Mouse (Mus musculus) small intestine, adult 2 months (tissue): ENCODE measurements around the gene Hist1h4f. TPM values are rescaled to one million over a fixed set of nuclear protein-coding genes. Genes with fewer than 3 reads are reported as not detected.
A peak's percentile ranks its signal among the peaks of the same experiment; 100 is the strongest.

Experiments
- H3K27ac ChIP-seq: fragments of 200-500 bp; 2 replicates; pipeline ENCODE4 v1.5.1; 2012; ENCODE audit warnings: low read depth, low read length, control low read depth, inconsistent platforms; ENCODE audit not compliant: insufficient read depth
- H3K27me3 ChIP-seq: fragments of 200-500 bp; 2 replicates; pipeline ENCODE4 v1.6.1; 2012; ENCODE audit warnings: mild to moderate bottlenecking, moderate library complexity, low read length, inconsistent platforms; ENCODE audit not compliant: control insufficient read depth, insufficient read depth
- H3K36me3 ChIP-seq: fragments of 200-500 bp; 2 replicates; pipeline ENCODE4 v1.6.1; 2012; ENCODE audit warnings: mild to moderate bottlenecking, low read length, control low read depth, inconsistent platforms; ENCODE audit not compliant: control insufficient read depth, insufficient read depth
- H3K4me1 ChIP-seq: fragments of 200-500 bp; 2 replicates; pipeline ENCODE4 v1.6.1; 2012; ENCODE audit warnings: low read length, inconsistent platforms, mixed read lengths; ENCODE audit not compliant: control insufficient read depth, insufficient read depth, insufficient read length
- H3K4me3 ChIP-seq: fragments of 200-500 bp; 2 replicates; pipeline ENCODE4 v1.5.1; 2012; ENCODE audit warnings: low read depth, mild to moderate bottlenecking, control low read depth, inconsistent platforms, low read length, moderate library complexity
- CTCF ChIP-seq: fragments of 200-500 bp; IDR thresholded peaks from 2 replicates; pipeline ENCODE4 v1.5.1; 2012; ENCODE audit warnings: low read depth, mild to moderate bottlenecking, control low read depth, inconsistent platforms, low read length, moderate library complexity, mixed read lengths; ENCODE audit not compliant: insufficient replicate concordance, insufficient read length; ENCODE audit errors: extremely low read depth
- POLR2A ChIP-seq: fragments of 200-500 bp; IDR thresholded peaks from 2 replicates; pipeline ENCODE4 v1.6.1; 2012; ENCODE audit warnings: low read depth, mild to moderate bottlenecking, control low read depth, inconsistent platforms, low read length, moderate library complexity
- WGBS: fragments of 180-500 bp; shearing (Covaris S2); methylation state at CpG from one replicate; pipeline ENCODE4 v1.1.7; 2018; 5-methylcytosine and 5-hydroxymethylcytosine counted together
- polyA plus RNA-seq: library from polyadenylated mRNA; depleted of rRNA; stranded (reverse); fragments of >200 nt; gene quantifications from 2 replicates; pipeline ENCODE4 v1.2.3, GENCODE M21; 2012

Gene Hist1h4f
- polyA plus RNA-seq, 1 experiment = 13.6 TPM

DNA sequence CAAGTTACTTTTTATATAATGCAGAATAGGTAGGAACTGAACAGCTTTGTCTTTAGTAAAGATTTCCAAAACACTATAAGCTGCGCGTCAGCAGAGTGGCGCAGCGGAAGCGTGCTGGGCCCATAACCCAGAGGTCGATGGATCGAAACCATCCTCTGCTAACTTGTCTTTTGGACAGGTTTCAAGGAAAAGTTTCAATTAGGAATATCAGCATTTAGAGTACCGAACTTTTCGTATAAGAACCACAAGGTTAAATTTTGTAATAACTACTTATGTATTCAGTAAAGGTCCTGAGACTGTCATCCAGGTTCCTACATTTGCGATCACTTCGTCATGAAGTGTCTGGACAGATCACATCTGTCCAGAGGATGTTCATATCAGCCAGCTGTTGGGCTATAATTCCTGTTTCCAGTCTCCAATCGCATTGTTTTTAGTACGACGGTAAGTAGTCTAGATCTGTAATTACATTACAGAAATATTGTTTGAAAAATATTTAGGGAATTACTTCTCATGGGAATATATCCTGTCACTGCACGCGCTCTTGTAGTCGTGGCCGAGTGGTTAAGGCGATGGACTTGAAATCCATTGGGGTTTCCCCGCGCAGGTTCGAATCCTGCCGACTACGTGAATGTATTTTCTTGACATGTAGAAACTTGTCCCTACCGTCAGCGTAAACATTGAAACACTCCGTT is 33.7 kb downstream of the Hist1h4f start:
- WGBS = under 1% methylated on average over 27 of the region's 27 CpGs
- Histone ChIP-seq H3K36me3 (no peaks in the 10 kb centered on the region), H3K4me3 (peak overlapping the region; percentile 64), H3K27ac (peak overlapping the region; percentile 61), H3K4me1 (0 out of 2 replicates have a peak, but pooled peaks cover 2% of the 10 kb centered on the region), H3K27me3 (no peaks in the 10 kb centered on the region)
- TF ChIP-seq CTCF = no peak
- TF ChIP-seq POLR2A = no peak

- Histone ChIP-seq H3K4me3 (peak overlapping the region; percentile 64), H3K27ac (peak overlapping the region; percentile 61; the same call in 1 of the 2 replicates)
- WGBS = under 1% methylated on average over 19 of the region's 19 CpGs
Measured at GRCm38 (mm10) chr13:23516822-23517602, 34.4 kb downstream of the Hist1h4f start.

GRCm38 (mm10) chr13:23515826-23516620 is 35.4 kb downstream of the Hist1h4f start:
- TF ChIP-seq POLR2A (no peak), CTCF (no peak)
- Histone ChIP-seq H3K4me1 (0 out of 2 replicates have a peak, but pooled peaks cover 2% of the 10 kb centered on the region), H3K27ac (no peak overlapping the region), H3K4me3 (no peak overlapping the region), H3K36me3 (no peaks in the 10 kb centered on the region), H3K27me3 (no peaks in the 10 kb centered on the region)
- 64% methylated on average over 15 of the region's 15 CpGs for WGBS

More at GRCm38 (mm10) chr13:23516822-23517602, 34.4 kb downstream of the Hist1h4f start:
- H3K27me3 ChIP-seq = no peaks in the 10 kb centered on the region
- H3K36me3 ChIP-seq = no peaks in the 10 kb centered on the region
- no peak for TF ChIP-seq CTCF
- no peak for TF ChIP-seq POLR2A
- 0 out of 2 replicates have a peak, but pooled peaks cover 2% of the 10 kb centered on the region for H3K4me1 ChIP-seq

GRCm38 (mm10) chr13:23515281-23515680 is 36.2 kb downstream of the Hist1h4f start:
- WGBS = 86% methylated on average over 5 of the region's 5 CpGs
- Histone ChIP-seq H3K4me1 (peaks cover 4% of the 10 kb centered on the region; the same call in 1 of the 2 replicates), H3K27ac (no peak overlapping the region), H3K4me3 (no peak overlapping the region), H3K27me3 (no peaks in the 10 kb centered on the region), H3K36me3 (no peaks in the 10 kb centered on the region)
- TF ChIP-seq POLR2A = no peak
- no peak for TF ChIP-seq CTCF

DNA sequence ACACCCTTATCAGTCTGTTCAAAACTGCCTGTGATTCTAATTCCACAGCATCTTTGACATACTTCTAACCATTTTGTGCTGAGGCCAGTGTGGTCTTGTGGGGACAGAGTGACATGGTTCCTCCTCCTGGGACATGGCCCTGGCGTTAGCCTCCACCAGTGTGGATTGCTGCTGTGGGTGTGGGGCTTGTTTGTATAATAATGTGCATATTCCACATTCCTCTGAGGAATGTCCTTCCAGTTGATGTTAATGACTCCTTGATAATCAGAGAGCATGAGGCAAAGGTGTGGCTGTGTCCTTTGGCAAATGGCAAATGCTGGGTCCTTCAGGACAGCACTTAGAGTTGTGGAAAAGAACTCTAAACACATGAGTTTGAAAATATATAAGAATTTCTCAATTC is 37.9 kb downstream of the Hist1h4f start:
- Histone ChIP-seq H3K27me3 (no peaks in the 10 kb centered on the region), H3K4me1 (peaks cover 4% of the 10 kb centered on the region; the same call in 1 of the 2 replicates), H3K36me3 (no peaks in the 10 kb centered on the region), H3K4me3 (no peak overlapping the region), H3K27ac (no peak overlapping the region)
- TF ChIP-seq POLR2A = no peak
- no peak for TF ChIP-seq CTCF
- WGBS = 83% methylated on average over 1 of the region's 1 CpGs

DNA sequence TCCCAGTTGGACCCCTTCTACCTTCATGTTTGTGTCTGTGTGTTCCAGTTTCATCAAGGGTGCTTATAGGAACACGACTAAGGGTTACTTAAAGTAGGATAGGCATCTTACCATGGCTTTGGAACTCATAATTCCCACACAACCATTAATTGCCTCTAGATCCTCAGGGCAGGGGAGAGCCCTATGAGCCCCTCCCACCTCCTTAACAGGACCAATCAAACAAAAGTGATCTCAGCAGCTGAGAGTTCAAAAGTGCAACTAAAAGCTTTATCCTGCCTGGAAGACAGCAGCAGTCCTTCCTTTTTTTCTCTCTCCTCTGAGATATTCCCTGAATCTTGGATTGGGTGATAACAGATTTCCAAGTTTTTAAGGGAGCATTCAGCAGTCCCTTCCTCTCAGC is 41.3 kb downstream of the Hist1h4f start:
- TF ChIP-seq CTCF (no peak), POLR2A (no peak)

More for the DNA sequence above, 41.3 kb downstream of the Hist1h4f start:
- Histone ChIP-seq H3K4me1 (peaks cover 2% of the 10 kb centered on the region; the same call in 1 of the 2 replicates), H3K27me3 (no peaks in the 10 kb centered on the region), H3K36me3 (no peaks in the 10 kb centered on the region), H3K27ac (no peak overlapping the region), H3K4me3 (no peak overlapping the region)
- WGBS = 25% methylated on average over 1 of the region's 1 CpGs
